Mouse (Mus musculus) kidney, postnatal 14 days (tissue): ENCODE results near the gene Cemip.

Experiments
- DNase-seq: peaks from one replicate; pipeline ENCODE4 v3.0.0; 2022; ENCODE audit warnings: mixed read lengths

The Cemip gene

DNA sequence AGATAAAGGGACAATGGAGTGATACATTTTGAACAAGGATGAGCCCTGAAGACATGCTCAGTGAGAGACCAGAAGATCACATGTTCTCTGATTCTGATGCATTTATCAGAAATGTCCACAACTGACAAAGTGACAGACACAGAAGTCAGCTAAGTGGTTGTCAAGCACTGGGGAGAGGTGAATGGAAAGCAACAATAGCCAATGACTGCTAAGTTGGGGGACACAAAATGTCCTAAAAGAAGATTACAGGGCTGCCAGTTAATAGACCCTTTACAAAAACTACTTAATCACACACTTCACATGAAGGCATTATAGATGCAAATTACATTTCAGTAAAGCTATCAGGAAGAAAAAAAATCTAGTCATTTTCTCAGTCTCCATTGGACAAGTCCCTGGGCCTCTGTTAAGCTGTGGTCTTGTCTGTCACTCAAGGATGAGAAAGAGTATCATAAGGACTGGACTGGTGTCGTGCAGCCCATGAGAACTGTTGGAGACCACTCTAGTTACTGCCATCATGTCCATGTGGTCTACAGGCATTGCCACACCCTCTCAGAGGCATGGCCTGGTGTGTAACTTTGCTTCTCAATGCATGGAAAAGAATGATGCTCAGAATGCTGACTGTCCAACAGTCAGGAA, 59.2 kb downstream of the Cemip start:
- DNase-seq: no peak

DNA sequence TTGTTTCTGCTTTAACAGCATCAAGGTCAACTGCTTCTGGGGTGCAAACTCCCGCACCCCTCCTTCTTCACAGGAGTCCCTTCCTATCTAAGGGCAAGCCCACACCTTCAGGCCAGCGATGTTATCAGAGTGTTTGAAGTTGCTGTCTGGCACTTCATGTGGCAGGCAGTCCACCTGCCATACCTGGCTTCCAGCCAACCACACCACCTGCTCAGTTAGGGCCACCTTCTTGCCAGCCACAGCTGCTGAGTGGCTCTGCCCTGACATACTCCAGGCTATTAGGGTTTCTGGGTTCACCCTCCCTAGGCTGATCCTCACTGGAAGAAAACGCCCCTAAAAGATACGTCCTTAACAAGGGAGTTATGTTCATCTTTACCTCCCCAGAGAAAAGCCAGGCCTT, 60.2 kb downstream of the Cemip start:
- peak; percentile 33 for DNase-seq

DNA sequence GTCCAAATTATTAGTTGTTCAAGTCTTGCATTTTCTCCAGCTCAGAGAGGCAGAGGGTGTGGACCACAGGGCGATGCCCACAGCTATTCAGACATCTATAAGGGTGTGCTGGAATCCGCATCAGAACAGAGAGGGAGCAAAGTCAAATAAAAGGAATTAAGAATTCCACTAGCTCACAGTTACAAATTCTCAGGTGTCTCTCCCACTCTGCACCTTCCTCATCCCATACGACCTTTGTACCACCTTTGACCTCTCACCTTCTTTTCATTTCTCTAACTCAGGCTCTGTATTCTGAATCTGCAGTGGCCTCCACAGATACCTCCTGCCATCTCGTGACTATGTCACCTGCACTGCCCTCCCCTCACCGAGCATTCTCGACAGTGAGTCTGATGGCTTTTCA, 62.8 kb downstream of the Cemip start:
- DNase-seq: no peak

DNA sequence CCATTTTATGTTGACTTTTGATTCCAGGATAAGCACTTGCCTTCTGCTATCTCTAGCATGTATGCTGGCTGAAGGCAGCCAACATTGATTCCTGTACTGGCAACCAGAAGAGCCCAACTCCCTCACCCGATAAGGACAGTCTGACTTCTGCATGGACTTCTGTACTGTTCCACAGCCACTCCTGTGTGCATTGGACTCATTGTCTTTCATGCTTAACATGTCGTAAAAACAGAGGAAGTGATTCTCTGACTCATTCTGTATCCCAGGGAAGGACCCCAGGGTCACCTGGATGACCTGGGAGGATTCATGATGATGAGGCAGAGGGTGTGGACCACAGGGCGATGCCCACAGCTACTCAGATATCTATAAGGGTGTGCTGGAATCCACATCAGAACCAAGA, 63.8 kb downstream of the Cemip start:
- DNase-seq: no peak

DNA sequence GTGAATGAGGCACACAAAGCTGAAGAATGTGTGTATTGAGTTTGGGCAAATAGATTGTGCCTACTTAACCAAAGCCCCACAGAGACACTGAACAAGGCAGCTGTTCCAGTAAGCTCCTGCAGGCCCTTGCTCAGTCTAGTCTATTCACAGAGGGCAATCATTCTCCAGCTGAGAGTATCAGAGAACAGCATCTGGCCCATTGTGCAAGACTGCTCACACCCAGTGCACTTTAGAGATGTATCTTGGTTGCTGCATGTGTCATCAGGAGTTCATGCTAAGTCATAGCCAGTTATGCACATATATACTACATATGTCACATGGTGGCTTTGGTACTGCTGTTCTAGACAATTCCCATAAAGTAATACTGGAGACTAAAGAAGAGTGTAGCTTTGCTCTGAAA, 66.9 kb downstream of the Cemip start:
- DNase-seq: no peak

DNA sequence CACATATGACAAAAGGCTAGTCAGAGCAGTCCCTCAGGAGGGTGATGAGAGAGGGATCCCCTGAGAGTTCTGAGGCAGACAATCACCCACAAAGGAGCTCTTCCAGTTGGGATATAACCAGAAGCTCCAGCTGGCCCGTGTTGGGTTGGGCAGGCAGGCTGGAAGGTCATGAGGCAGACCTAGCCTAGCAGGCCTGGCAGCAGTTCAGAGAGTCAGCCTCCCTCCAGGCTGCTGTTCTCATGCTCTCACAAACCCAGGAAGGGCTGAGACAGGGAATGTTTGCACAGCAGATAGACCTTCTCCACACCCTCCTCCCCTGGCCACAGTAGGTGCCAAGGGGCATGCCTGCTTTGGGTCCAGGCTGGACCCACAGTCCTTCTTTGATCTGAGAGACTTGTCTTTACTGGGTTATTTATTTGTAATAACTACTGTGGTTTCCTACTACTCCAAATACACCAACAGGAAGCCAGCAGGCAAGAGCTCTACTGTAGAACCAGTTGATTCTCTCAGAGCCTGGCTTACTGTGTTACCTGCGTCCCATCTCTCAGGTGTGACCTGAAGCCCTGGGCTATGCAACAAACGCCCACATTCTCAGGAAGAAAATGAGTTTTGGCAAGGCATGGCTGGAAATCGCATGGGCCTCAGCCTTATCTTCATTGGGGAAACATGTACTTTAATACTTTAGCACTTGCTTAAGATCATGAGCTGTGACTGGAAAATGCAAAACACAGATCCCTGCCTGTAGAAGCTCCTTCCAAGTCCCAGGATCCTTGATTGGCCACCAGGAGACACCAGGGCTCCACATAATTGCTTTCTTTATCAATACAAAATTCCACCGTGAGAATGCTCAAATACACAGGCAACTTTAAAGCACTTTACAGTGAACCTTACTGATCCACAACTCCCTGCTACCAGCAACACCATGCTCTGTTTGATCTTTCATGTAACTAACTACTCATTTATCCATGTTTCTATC, 67.7 kb downstream of the Cemip start:
- DNase-seq: peak; percentile 68

DNA sequence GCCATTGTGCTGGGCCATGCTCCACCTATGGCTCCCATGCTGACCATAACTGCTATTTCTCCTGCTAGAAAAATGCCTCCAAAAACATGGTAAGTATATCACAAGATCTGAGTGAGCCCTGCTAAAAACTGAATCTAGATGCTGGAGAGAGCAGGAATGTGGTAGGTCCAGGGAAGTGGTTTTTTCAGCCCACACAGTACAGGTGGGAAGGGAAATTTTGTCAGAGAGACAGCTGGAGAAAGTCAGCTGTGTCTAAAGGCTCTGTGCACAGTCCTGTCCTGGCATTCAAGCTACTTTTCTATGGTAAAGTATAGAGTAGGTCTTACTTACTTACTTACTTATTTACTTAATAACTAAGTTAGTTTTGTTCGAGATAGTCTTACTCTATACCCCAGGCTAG, 71.3 kb downstream of the Cemip start:
- DNase-seq: no peak

DNA sequence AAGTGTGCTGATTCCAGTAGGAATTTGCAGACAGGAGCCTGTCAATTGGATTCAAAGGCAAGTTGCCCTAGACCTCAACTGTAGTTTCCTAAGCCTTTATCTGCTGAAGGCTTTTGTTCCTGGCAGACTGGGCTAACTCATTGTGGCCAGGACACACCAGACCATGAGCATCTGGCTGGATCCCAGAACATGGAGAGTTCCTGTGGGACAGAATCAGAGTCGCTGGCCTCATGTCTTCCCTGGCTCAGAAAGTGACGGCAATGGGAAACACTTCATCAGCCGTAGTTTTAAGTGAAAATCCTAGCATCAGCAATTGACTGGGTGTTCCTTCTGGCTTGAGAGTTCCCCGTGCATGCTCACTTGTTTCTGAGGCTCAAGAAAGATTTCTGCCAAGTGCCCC, 72.6 kb downstream of the Cemip start:
- DNase-seq: no peak

DNA sequence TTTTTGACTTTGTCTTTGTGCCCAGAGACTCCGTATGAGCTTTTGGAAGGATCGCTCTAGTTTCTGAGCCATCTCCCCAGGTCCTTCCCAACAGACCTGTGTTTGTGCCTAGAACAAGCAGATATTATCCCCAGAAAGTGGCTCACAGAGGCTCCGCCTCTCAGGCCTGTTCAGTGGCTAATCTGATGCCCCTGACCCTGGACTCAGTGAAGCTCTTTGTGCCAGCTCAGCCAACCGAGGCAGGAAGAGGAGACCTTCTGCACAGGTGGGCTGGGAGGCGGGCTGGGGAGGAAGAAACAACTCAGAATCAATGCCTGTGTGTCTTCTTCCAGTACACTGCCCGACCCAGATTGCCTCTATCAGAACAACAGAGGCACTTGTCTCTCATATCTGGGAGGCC, 81.9 kb downstream of the Cemip start:
- no peak for DNase-seq

DNA sequence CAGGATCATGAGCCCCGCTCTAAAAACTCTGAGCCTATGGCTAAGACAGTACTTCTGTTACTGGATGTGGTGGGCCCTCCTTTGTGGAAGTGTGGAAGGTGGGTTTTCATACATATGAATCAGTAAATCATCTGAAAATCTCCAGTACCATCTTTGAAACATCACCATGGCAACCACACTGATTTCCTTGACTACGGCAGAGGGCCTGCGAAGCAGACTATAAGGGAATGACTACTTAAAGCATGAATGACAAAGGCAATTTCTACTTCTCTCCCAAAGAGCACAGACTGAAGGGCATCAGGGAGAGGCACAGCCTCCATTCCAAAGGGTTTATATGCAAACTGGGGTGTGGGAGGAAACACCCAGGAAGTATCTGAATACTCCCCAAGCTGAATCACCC, 84.8 kb downstream of the Cemip start:
- DNase-seq: no peak

DNA sequence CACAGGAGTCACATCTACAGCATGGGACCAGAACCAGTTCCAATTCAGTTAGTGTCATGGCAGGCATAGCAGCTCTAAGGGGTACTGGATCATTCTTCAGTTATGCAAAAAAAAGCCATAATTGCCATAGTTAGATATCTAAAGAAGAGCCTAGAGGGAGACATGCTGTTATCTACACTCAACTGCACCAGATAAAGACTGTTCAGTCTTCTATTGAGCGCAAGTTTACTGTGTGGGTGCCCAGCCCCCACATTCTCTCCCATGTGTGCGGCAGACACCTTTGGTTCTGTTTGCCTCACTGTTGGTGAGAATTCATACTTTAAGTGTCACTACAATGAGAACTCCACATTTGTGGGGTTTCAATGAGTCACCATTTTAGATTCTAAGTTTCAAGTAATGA, 85.6 kb downstream of the Cemip start:
- no peak for DNase-seq

DNA sequence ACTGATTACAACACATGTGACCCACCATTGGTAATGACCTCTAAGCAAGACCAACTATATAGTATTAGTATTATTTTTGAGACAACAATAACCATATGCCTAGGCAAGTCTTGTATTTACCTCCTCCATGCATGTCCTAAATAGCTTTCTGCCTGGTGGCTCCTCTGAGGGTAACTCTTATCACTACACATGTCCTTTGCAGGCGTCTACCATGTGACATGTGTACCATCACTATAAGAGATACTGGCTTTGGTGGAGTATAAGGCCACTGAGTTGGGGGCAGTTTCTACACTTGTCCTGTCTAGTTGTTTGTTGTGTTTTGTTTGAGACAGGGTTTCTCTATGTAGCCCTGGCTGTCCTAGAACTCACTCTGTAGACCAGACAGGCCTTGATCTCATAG, 86.7 kb downstream of the Cemip start:
- no peak for DNase-seq

DNA sequence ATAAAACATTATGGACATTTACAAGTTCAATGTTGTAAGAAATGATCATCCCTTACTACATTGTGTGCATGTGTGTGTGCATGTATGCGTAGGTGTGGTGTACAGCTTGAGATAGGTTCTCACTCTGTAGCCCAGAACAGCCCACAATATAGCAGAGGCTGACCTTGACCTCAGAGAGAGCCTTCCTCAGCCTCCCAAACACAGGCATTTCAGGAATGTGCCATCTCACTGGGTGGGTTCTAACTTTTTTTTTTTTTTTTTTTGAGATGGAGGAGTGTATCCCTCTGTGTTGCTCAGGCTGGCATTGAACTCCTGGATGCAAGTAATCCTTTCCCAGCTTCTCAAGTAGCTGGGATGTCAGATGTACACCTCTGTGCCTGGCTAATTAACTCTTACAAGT, 92.0 kb downstream of the Cemip start:
- DNase-seq: no peak

DNA sequence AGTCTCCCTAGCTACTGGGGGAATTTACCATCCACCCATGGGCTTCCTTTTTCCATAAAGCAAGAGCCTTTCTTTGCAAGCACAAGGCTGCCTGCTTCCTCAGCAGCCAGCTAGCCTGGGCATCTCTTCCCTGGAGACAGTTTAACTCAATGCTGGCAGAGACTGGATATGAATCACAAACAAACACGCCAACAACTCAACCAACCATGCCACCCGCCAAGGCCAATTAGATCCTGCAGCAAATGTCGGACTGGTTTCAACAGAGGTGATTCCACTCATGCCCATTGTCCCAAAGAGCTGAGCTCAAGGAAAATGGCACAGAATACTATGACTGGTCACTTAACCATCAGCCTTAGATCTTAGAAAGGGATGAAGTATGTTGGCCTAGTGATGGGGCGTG, 97.0 kb downstream of the Cemip start:
- no peak for DNase-seq

DNA sequence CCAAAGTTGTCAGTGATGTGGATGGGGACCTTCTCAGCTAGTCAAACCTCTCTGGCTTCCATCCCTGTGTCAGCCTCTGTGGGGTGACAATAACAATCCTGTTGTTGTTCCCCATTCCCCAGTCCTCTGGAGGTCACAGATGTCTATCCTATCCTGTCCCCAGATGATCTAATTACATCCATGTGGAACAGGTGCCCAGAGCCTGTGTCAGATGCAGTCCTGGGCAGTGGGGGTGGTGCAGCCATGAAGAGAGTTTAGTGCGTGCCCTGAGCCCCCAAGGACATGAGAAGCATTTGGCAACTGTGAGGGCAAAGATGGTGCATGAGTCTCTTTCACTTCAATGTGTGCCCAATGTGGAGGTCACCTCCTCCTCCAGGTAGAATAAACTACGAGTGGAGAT, 100.6 kb downstream of the Cemip start:
- DNase-seq: no peak

DNA sequence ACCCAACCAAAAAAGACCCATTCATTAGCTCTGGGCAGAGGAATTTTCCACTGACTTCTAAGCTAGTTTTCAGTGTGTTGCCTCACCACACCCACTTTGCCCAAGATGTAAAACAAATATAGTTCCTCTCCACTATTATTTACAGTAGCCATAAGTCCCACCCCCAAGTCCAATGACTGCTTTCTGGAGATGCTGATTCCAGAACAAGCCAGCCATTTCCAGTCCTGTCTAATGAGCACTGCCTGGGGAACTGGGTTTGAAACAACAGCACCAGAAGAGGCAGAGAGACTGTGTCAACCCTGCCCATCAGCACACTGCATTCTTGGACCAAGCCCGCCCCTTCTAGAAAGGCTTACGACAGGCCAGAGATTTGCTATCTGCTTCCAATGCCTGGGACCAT, 103.7 kb downstream of the Cemip start:
- DNase-seq: no peak

DNA sequence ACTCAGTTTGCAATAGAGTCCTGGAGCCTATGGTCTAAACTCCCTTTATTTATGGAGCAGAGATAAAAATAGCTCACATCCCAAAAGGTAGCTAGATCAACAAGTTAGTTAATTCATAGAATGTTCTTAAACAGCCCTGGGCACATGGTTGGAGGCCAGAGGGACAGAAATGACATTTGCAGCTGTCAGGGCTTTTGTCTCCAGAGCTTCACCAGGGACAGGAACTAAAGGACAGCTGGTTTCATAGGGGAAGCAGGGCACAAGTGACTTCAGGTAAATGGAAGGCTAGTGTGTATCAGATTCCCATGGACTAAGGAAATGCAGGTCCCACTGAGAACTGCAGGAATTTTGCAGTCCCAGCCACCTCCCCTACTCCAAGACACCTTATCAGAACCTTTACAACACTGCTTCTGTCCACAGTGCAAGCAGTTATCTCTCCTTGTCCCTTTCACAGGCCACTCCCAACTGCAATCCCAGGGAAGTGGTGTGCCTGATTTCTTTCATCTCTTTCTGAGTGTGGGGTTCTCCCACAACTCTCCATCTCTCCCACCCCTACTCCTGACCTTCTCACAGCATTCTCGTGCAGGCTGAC, 107.3 kb downstream of the Cemip start:
- no peak for DNase-seq

DNA sequence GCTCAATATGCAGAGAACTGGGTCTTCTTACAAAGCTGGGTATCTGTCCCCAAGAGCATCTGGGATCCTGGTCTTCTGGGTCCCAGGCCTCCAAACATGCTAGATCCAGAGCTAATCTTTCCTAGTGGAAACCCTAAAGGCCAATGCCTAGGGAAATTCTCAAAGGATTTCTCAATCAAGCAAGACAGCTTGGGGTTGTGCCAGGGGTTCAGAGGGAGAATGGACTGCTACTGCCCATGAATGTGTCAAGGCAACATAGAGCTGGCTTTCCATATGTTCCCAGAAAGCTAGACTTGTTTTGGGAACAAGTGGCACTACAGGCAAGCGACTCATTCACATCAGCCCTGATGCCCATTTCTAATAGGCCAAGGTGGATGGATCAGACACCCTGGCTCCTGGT, 107.9 kb downstream of the Cemip start:
- DNase-seq: no peak

DNA sequence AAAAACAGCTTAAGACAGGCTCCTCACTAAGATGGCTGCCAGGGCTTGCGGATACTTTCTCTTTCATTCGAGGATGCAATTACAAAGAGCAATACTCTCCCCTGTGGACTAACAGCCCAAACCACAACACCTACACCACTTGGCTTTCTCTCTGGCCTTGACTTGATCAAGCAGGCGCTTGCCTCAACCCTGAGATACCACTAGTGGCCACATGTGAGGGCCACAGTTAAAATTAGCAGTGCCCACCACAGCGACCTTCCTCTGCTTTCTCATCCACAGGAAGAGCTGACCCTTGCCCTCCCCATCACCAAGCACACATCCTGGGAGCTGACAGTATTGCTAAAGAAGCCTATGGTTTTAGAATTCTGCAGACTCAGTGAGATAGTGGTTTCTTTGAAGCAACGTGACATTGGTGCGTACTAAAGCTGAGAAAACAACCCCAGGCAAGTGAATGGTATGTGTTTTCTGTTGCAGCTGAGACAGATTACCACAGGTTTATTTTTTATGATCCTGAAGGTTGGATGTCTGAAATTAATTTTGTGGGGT, 109.8 kb downstream of the Cemip start:
- no peak for DNase-seq

DNA sequence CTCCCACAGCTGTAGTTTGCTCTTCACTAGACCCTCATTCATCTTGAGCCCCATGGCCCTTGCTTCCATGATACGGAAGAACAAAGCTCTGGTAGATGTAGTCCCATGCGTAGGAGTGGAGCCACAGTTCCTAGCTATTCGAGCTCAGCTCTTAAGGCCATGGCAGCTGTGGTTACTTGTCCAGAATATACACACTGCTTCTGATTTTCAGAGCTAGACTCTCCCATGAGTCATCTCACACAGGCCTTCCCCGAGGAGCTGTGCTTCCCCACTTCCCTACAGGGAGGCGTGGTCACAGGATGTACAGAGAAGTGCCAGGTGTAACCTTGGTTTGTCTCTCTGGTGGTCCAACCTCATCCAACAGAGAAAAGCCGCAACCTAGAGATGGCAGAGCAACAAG, 111.0 kb downstream of the Cemip start:
- DNase-seq: no peak

DNA sequence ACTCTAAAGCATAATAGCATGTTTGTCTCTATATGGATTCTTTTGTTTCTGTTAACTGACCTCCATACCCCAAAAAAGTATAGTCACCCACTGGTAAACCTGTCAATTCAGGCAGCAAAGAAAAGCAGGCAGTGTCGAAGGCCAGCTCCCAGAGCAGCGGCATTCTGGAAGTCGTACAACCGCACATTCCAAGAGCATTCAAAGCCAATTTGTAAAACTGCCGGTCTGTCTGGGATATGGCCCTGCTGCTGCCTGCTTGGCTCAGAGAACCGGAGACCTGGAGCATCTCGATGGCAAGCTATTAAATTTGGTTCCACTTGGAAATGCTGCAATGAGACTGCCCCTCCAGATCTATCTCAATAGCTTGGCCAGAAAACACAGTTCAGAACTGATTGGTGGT, 113.8 kb downstream of the Cemip start:
- no peak for DNase-seq

DNA sequence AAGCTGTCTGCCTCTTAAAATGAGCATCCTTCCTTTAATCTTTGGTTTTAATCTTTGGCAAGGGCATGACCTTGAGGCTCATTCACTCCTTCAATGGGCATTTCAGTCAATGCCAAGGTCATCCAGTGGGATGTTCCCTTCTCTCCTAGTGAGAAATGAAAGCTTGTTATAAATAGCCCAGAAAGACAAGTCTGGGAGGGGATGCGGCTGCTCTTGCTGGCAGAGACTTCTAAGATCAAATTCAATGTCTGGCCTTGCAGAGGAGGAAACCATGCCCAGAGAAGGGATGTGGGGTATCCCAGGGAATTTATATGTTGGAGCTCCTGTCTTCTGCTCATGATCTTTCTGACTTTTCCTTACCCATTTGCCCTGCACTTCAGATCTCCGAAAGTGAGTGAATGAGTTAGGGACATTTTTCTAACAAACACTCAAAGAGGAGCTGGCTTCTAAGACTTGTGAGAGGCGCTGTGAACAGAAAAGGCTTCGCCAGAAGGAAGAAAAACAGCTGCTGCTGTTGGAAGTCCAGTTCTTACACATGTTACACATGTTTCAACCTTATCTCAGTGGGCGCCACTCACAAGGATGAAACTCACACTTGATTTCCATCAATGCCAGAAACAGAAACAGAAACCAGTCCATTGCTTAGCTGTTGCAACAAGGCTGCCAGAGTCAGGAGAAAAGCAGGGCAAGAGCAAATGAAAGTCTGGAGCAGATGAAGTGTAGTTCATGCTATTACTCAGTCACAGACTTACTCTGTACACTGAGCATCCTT, 120.1 kb downstream of the Cemip start:
- DNase-seq: no peak

DNA sequence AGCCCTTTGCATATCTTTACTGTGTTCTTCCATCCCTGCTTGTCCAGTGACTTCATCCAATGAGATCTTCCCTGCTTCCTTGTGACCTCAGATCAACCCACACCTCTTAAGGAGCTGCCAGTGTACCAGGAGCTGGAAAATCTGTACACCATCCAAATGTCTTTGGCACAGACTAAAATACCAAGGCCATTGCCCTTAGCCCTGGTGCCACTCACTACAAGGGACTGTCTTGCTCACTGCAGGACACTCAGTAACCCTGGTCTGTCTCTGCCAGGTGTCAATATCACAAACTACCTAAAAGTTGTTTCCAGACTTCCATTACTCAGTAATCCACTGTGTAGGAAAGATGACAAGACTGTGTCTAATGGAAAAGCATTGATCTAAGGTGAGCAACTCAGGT, 121.1 kb downstream of the Cemip start:
- DNase-seq: no peak
